Mouse (Mus musculus): ENCODE data around the gene Acadvl. TPM values are rescaled to one million over a fixed set of nuclear protein-coding genes. Genes with fewer than 3 reads are reported as not detected.
"Not testable (repeated sequence)": the region's sequence is repeated elsewhere in the genome, so short reads cannot be mapped to it uniquely, and the experiment has no call there.

Acadvl gene
- polyA plus RNA-seq, 1 experiment from 2014 or later, result 215 TPM

GRCm38 (mm10) chr11:70018131-70018990, 3.1 kb upstream of the Acadvl start:
- H3K4me1 ChIP-seq (replicated peaks; ENCODE audit: control insufficient read depth, insufficient read depth, low read length), result 0 out of 2 replicates have a peak, but pooled peaks cover 8% of the 10 kb centered on the region

GRCm38 (mm10) chr11:70017199-70017767, 2.1 kb upstream of the Acadvl start:
- 0 out of 2 replicates have a peak overlapping the region, but pooled peaks have one; percentile 58 for H3K4me2 ChIP-seq (replicated peaks; ENCODE audit: low read depth)
- peaks cover 16% of the 10 kb centered on the region for H3K36me3 ChIP-seq (ENCODE audit: control insufficient read depth, insufficient read depth)
- H3K4me3 ChIP-seq (ENCODE audit: low read depth, low read length), result no peak overlapping the region
- H3K27ac ChIP-seq (ENCODE audit: low read depth, low read length), result no peak overlapping the region
- H3K9me3 ChIP-seq (ENCODE audit: control insufficient read depth), result no peaks in the 10 kb centered on the region
- H3K9ac ChIP-seq (ENCODE audit: low read depth, low read length), result no peak overlapping the region
- TF ChIP-seq CTCF (IDR thresholded peaks at IDR 0.05; ENCODE audit: low read depth), result no peak
- 0 out of 2 replicates have a peak, but pooled peaks cover 8% of the 10 kb centered on the region for H3K4me1 ChIP-seq (replicated peaks; ENCODE audit: control insufficient read depth, insufficient read depth, low read length)
- no peaks in the 10 kb centered on the region for H3K27me3 ChIP-seq (replicated peaks; ENCODE audit: control insufficient read depth, insufficient read depth, low read length)
- ATAC-seq, result no peak
- WGBS, result 60% methylated on average over 7 of the region's 7 CpGs

More at GRCm38 (mm10) chr11:70018131-70018990, 3.1 kb upstream of the Acadvl start:
- Histone ChIP-seq H3K4me3 (ENCODE audit: low read depth, low read length) (peak overlapping the region; percentile 43), H3K4me2 (replicated peaks; ENCODE audit: low read depth) (peak overlapping the region; percentile 58), H3K36me3 (ENCODE audit: control insufficient read depth, insufficient read depth) (peaks cover 6% of the 10 kb centered on the region; the same call in 1 of the 2 replicates), H3K27me3 (replicated peaks; ENCODE audit: control insufficient read depth, insufficient read depth, low read length) (peaks cover 8% of the 10 kb centered on the region), H3K27ac (ENCODE audit: low read depth, low read length) (0 out of 2 replicates have a peak overlapping the region, but pooled peaks have one; percentile 41), H3K9me3 (ENCODE audit: control insufficient read depth) (no peaks in the 10 kb centered on the region), H3K9ac (ENCODE audit: low read depth, low read length) (peak overlapping the region; percentile 40; the same call in 1 of the 2 replicates)
- ATAC-seq, result no peak
- TF ChIP-seq CTCF (IDR thresholded peaks at IDR 0.05; ENCODE audit: low read depth), result no peak
- 4% methylated on average over 22 of the region's 25 CpGs for WGBS

DNA sequence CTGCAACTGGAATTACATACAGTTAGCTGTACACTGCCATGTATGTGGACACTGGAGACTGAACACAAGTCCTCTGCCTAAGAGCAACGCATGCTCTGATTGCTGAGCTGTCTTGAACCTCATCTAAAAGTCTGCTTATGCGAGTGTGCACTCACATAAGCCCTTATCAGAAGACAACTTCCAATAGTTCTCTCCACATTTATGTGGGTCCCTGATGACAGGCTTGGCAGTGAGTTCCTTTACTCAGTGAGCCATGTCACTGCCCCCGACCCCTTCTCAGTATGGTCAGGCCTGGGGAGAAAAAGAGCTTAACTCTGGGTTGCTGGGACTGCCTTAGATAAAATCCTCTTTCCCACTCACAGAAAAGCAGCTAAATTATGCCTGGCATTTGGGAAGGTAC, 1.5 kb upstream of the Acadvl start, which contains the start of gene Dlg4:
Dlg4 (plus strand) TSS at position 274 of the 400 bp plus-strand sequence.
- Histone ChIP-seq H3K36me3 (ENCODE audit: control insufficient read depth, insufficient read depth) (peaks cover 23% of the 10 kb centered on the region), H3K4me1 (replicated peaks; ENCODE audit: control insufficient read depth, insufficient read depth, low read length) (0 out of 2 replicates have a peak, but pooled peaks cover 8% of the 10 kb centered on the region), H3K27ac (ENCODE audit: low read depth, low read length) (no peak within 1 kb of the TSS), H3K4me2 (replicated peaks; ENCODE audit: low read depth) (peak within 1 kb of the TSS; percentile 58; the same call in 1 of the 2 replicates), H3K9me3 (ENCODE audit: control insufficient read depth) (no peaks in the 10 kb centered on the region), H3K27me3 (replicated peaks; ENCODE audit: control insufficient read depth, insufficient read depth, low read length) (no peaks in the 10 kb centered on the region), H3K4me3 (ENCODE audit: low read depth, low read length) (no peak within 1 kb of the TSS), H3K9ac (ENCODE audit: low read depth, low read length) (no peak within 1 kb of the TSS)
- 78% methylated on average over 3 of the region's 3 CpGs for WGBS
- no peak for ATAC-seq
- no peak for TF ChIP-seq CTCF (IDR thresholded peaks at IDR 0.05; ENCODE audit: low read depth)

GRCm38 (mm10) chr11:70016177-70016576, 966 bp upstream of the Acadvl start:
- 78% methylated on average over 2 of the region's 2 CpGs for WGBS
- H3K36me3 ChIP-seq (ENCODE audit: control insufficient read depth, insufficient read depth), result peaks cover 28% of the 10 kb centered on the region
- not testable (repeated sequence) for H3K4me3 ChIP-seq (ENCODE audit: low read depth, low read length); H3K9ac ChIP-seq (ENCODE audit: low read depth, low read length); H3K27ac ChIP-seq (ENCODE audit: low read depth, low read length); ATAC-seq; H3K9me3 ChIP-seq (ENCODE audit: control insufficient read depth); H3K27me3 ChIP-seq (replicated peaks; ENCODE audit: control insufficient read depth, insufficient read depth, low read length); H3K4me1 ChIP-seq (replicated peaks; ENCODE audit: control insufficient read depth, insufficient read depth, low read length); H3K4me2 ChIP-seq (replicated peaks; ENCODE audit: low read depth)

DNA sequence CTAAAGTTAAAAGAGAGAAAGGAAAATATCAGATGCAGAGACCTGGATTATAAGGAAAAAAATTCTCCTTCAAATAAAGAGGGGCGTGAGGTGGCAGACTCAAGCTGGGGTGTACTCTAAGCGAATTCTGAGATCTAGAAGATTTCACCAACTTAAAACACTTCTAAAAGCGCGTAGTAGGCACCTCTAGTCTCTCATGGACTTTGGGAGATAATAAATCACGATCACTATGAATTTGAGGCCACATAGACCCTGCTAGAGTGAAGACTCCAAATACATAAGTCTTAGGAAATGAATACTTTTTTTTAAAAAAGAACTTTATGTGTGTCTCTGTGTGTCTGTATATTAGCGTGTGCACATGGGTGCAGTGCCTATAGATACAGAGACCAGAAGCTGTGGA, 466 bp upstream of the Acadvl start:
- no peak overlapping the region for H3K9ac ChIP-seq (ENCODE audit: low read depth, low read length)
- H3K4me1 ChIP-seq (replicated peaks; ENCODE audit: control insufficient read depth, insufficient read depth, low read length), result 0 out of 2 replicates have a peak, but pooled peaks cover 8% of the 10 kb centered on the region

GRCm38 (mm10) chr11:70014051-70014450, 1.2 kb downstream of the Acadvl start:
- no peak overlapping the region for H3K27ac ChIP-seq (ENCODE audit: low read depth, low read length)
- no peak overlapping the region for H3K9ac ChIP-seq (ENCODE audit: low read depth, low read length)
- no peaks in the 10 kb centered on the region for H3K27me3 ChIP-seq (replicated peaks; ENCODE audit: control insufficient read depth, insufficient read depth, low read length)
- peak overlapping the region; percentile 79 for H3K4me2 ChIP-seq (replicated peaks; ENCODE audit: low read depth)
- WGBS, result 64% methylated on average over 5 of the region's 5 CpGs
- H3K36me3 ChIP-seq (ENCODE audit: control insufficient read depth, insufficient read depth), result peaks cover 49% of the 10 kb centered on the region
- TF ChIP-seq CTCF (IDR thresholded peaks at IDR 0.05; ENCODE audit: low read depth), result no peak
- H3K4me1 ChIP-seq (replicated peaks; ENCODE audit: control insufficient read depth, insufficient read depth, low read length), result 0 out of 2 replicates have a peak, but pooled peaks cover 8% of the 10 kb centered on the region
- no peak overlapping the region for H3K4me3 ChIP-seq (ENCODE audit: low read depth, low read length)
- H3K9me3 ChIP-seq (ENCODE audit: control insufficient read depth), result no peaks in the 10 kb centered on the region
- ATAC-seq, result no peak

More for the DNA sequence above, 466 bp upstream of the Acadvl start:
- Histone ChIP-seq H3K27ac (ENCODE audit: low read depth, low read length) (no peak overlapping the region), H3K9me3 (ENCODE audit: control insufficient read depth) (no peaks in the 10 kb centered on the region), H3K27me3 (replicated peaks; ENCODE audit: control insufficient read depth, insufficient read depth, low read length) (no peaks in the 10 kb centered on the region), H3K36me3 (ENCODE audit: control insufficient read depth, insufficient read depth) (peaks cover 33% of the 10 kb centered on the region), H3K4me2 (replicated peaks; ENCODE audit: low read depth) (peak overlapping the region; percentile 79), H3K4me3 (ENCODE audit: low read depth, low read length) (peak overlapping the region; percentile 69; the same call in 1 of the 2 replicates)
- no peak for ATAC-seq
- WGBS, result 59% methylated on average over 6 of the region's 6 CpGs
- no peak for TF ChIP-seq CTCF (IDR thresholded peaks at IDR 0.05; ENCODE audit: low read depth)

All from intestine, postnatal 0 days (tissue).